Mouse (Mus musculus) kidney, adult 2 months (tissue): ENCODE results near the gene Ppp2r5c. TPM values are rescaled to one million over a fixed set of nuclear protein-coding genes. Genes with fewer than 3 reads are reported as not detected.

Experiments used
- DNase-seq: peaks from one replicate; pipeline ENCODE4 v3.0.0; 2021
- H3K27ac ChIP-seq: fragments of 200-500 bp; 2 replicates; pipeline ENCODE4 v1.5.1; 2012; ENCODE audit warnings: low read depth, low read length, control low read depth, inconsistent platforms; ENCODE audit not compliant: insufficient read depth
- H3K27me3 ChIP-seq: fragments of 200-500 bp; replicated peaks from 2 replicates; pipeline ENCODE4 v1.6.1; 2012; ENCODE audit warnings: mild to moderate bottlenecking, moderate library complexity, low read length, inconsistent platforms; ENCODE audit not compliant: control insufficient read depth, insufficient read depth
- H3K36me3 ChIP-seq: fragments of 200-500 bp; 2 replicates; pipeline ENCODE4 v1.6.1; 2012; ENCODE audit warnings: mild to moderate bottlenecking, moderate library complexity, low read length, inconsistent platforms; ENCODE audit not compliant: control insufficient read depth, insufficient read depth
- H3K4me1 ChIP-seq: fragments of 200-500 bp; 2 replicates; pipeline ENCODE4 v1.6.1; 2011; ENCODE audit warnings: low read length; ENCODE audit not compliant: control insufficient read depth, insufficient read depth
- H3K4me3 ChIP-seq: fragments of 200-500 bp; 2 replicates; pipeline ENCODE4 v1.5.1; 2011; ENCODE audit warnings: mild to moderate bottlenecking, low read depth, low read length, control low read depth; ENCODE audit not compliant: insufficient read depth
- CTCF ChIP-seq: fragments of 200-500 bp; conservative IDR thresholded peaks from 2 replicates; pipeline ENCODE4 v1.5.1; 2011; ENCODE audit warnings: low read depth, mild to moderate bottlenecking, control low read depth, low read length, moderate library complexity, mixed read lengths; ENCODE audit not compliant: insufficient read depth, insufficient read length
- POLR2A ChIP-seq: fragments of 200-500 bp; IDR thresholded peaks from one replicate; pipeline ENCODE4 v1.6.1; 2011; ENCODE audit warnings: low read depth, low read length, control low read depth
- WGBS: fragments of 180-500 bp; shearing (Covaris S2); methylation state at CpG from one replicate; pipeline ENCODE4 v1.1.7; 2018; 5-methylcytosine and 5-hydroxymethylcytosine counted together
- polyA plus RNA-seq: library from polyadenylated mRNA; depleted of rRNA; stranded (reverse); fragments of >200 nt; gene quantifications from 2 replicates; pipeline ENCODE4 v1.2.3, GENCODE M21; 2012

Ppp2r5c gene
- polyA plus RNA-seq, 1 experiment = 41.3 TPM

DNA sequence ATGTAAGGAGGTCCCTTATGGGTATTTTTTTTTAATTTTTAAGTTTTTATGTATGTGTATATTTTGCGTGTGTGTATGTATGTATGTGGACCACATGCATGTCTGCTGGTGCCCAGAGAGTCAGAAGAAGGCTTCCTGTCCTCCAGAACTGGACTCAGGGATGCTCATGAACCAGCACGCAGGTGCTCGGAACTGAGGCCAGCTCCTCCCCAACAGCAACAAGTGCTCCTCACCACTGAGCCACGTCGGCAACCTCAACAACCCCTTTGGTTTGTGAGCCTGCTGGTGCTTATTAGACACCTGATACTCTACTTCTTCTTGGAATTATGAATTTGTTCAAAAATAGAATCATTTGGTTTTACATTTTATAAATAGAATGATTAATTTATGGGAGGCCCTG lies 39.9 kb downstream of the Ppp2r5c start:
- WGBS = 41% methylated on average over 5 of the region's 5 CpGs
- Histone ChIP-seq H3K27ac (peak overlapping the region; percentile 36; the same call in 1 of the 2 replicates), H3K27me3 (no peaks in the 10 kb centered on the region), H3K36me3 (no peaks in the 10 kb centered on the region), H3K4me3 (peak overlapping the region; percentile 66; the same call in 1 of the 2 replicates), H3K4me1 (peaks cover 31% of the 10 kb centered on the region)
- DNase-seq = no peak
- no peak for TF ChIP-seq CTCF
- TF ChIP-seq POLR2A = no peak

DNA sequence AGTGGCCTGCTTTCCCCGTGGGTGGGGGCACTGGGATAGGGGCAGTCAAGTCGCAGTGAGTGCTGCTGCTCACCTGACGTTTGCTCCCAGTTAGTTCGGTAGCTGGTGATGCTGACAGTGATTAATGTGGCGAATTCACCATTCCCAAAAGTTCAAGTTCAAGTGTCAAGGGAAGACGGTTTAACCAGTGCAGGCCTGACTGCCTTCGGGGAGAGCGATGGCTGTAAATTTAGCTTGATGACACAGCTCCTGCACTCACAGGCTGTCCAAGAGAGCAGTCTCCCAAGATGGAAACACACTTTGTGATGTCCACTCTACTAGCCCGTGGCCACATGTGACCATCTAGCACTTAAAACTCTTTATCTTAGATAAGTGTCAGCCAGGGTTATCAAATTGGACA lies 41.1 kb downstream of the Ppp2r5c start:
- no peaks in the 10 kb centered on the region for H3K36me3 ChIP-seq
- DNase-seq = peak; percentile 28
- WGBS = 15% methylated on average over 9 of the region's 9 CpGs
- peaks cover 31% of the 10 kb centered on the region for H3K4me1 ChIP-seq
- H3K4me3 ChIP-seq = no peak overlapping the region
- TF ChIP-seq CTCF (no peak), POLR2A (no peak)
- 0 out of 2 replicates have a peak overlapping the region, but pooled peaks have one; percentile 1 for H3K27ac ChIP-seq
- no peaks in the 10 kb centered on the region for H3K27me3 ChIP-seq

DNA sequence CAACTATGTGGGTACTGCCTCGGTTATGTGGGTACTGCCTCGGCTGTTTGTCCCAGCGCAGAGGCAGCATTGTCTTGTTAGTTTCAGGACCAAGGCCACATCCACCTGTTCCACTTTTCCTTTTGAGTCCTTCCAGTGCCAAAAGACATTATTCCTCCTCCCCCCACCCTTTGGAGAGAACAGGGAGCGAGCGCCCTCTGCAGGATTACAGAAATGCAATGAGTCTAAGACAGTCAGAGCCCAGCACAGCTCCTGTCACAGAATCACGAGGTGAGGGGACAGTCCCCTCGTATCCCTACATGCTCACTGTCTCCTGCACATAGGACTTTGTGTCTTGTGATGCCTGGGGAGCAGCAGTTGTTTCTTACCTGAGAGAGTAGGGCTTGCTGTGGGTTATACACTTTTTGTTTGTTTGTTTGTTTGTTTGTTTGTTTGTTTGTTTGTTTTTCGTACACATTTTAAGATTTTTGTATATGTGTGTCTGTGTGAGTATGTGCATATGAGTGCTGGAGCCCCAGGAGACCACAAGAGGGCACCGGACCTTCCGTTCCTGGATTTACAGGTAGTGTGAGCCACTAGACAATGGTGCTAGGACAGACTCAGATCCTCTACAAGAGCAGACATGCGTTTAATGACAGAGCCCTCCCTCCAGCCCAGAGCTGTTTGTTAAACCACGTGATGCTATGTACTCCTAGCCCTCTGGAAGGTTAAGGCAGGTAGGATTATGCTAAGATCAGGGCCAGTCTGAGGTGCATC lies 43.2 kb downstream of the Ppp2r5c start:
- H3K27ac ChIP-seq = no peak overlapping the region
- TF ChIP-seq POLR2A (no peak), CTCF (0 out of 2 replicates have a peak, but pooled peaks have one; percentile 5)
- no peak for DNase-seq
- no peak overlapping the region for H3K4me3 ChIP-seq
- H3K36me3 ChIP-seq = no peaks in the 10 kb centered on the region
- no peaks in the 10 kb centered on the region for H3K27me3 ChIP-seq
- WGBS = 96% methylated on average over 12 of the region's 12 CpGs
- H3K4me1 ChIP-seq = peaks cover 22% of the 10 kb centered on the region

DNA sequence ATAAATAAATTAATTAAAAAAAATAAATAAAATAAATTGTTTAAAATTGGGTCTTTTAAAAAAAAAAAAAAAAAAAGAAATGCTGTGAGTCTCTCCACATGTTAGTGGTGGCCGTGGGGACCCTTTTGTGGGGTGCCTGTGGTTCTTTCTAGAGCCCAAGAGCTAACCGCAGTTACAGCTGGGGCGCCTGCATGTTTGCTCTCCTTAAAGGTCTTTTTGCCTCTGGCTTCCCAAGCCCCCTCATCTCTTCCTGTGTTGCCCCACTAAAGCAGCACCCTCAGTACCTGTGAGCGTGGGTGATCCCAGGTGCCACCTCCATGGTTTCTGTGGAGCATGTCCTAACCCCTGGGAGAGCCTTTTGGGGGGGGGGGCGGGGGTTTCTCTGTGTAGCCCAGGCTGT lies 45.5 kb downstream of the Ppp2r5c start:
- no peaks in the 10 kb centered on the region for H3K36me3 ChIP-seq
- WGBS = 94% methylated on average over 5 of the region's 5 CpGs
- TF ChIP-seq CTCF (no peak), POLR2A (no peak)
- H3K4me3 ChIP-seq = no peak overlapping the region
- H3K27ac ChIP-seq = no peak overlapping the region
- H3K4me1 ChIP-seq = peaks cover 17% of the 10 kb centered on the region
- no peaks in the 10 kb centered on the region for H3K27me3 ChIP-seq
- no peak for DNase-seq

DNA sequence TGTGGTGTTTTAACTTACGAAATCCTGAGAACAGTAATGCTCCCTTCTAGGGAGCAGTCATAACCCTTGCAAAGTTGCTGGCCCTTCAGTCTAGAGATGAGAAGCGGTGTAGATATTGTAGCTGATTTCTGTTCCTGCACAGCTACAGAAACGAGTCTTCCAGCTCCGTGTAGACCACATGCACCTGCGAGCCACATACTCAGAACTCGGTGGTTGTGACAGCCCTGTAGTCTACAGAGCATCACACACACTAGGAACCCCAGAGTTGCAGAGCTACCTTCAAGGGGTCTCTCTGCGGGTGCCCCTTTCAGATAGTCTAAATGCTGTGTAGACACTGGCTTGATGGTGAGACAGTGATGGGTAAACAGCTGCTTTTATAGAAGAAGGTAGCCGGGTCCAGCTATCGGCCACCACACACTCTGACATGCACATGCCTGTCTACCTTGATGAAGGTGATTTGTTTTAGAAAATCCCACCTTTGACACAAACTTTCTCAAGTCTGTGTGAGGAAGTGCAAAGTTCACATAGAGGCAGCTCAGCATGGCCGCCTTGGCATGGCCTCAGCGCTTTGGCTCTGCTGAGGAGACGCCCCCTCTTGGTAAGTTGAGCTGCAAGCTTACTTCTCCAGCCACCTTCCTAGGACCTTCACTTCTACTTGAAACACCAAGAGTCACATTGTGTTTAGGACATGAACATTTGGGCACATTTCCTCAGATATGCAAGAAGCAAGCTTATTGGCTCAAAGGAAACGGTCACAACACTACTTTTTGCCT lies 46.9 kb downstream of the Ppp2r5c start:
- WGBS = 80% methylated on average over 13 of the region's 13 CpGs
- DNase-seq = no peak
- Histone ChIP-seq H3K27me3 (no peaks in the 10 kb centered on the region), H3K4me1 (peaks cover 15% of the 10 kb centered on the region), H3K36me3 (no peaks in the 10 kb centered on the region), H3K4me3 (no peak overlapping the region), H3K27ac (no peak overlapping the region)
- TF ChIP-seq POLR2A = no peak

DNA sequence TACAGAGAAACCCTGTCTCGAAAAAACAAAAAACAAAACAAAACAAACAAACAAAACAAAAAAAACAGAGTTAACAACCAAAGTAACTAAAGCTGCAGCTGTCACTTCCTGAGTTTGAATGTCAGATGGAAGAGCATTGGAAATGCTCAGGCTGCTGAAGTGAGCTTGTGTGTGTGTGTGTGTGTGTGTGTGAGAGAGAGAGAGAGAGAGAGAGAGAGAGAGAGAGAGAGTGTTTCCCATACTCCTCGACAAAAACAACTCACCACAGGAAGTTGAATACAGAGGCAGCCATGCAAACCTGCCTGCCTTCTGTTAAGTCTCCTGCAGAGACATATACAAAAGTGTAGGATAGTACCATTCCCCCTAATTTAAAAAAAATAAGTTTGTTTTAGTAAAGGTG lies 47.9 kb downstream of the Ppp2r5c start:
- no peak overlapping the region for H3K27ac ChIP-seq
- WGBS = 50% methylated on average over 2 of the region's 2 CpGs
- TF ChIP-seq POLR2A = no peak
- TF ChIP-seq CTCF = no peak
- no peak overlapping the region for H3K4me3 ChIP-seq
- H3K36me3 ChIP-seq = no peaks in the 10 kb centered on the region
- DNase-seq = no peak
- H3K27me3 ChIP-seq = no peaks in the 10 kb centered on the region
- peaks cover 16% of the 10 kb centered on the region for H3K4me1 ChIP-seq

DNA sequence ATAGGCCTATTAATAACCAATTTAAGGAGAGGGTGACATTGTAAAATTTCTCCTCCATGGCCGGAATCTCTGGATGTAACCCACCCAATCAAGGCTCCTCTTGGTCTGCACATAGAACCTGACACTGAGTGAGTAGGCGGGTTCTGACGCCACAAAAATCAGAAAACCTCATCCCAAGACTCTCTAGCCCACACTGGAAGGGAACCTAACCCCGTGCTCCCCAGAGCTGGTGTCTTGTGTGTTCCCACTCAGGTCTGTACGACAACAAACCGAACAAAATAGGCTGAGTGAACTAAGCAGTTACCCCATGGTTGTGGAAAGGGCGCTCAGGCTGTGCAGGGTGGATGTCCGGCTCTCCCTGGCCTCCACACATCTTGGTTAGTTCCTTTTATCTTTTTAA lies 48.3 kb downstream of the Ppp2r5c start:
- no peak overlapping the region for H3K4me3 ChIP-seq
- no peak overlapping the region for H3K27ac ChIP-seq
- 96% methylated on average over 8 of the region's 8 CpGs for WGBS
- H3K36me3 ChIP-seq = no peaks in the 10 kb centered on the region
- peaks cover 16% of the 10 kb centered on the region for H3K4me1 ChIP-seq
- TF ChIP-seq CTCF (no peak), POLR2A (no peak)
- DNase-seq = no peak
- no peaks in the 10 kb centered on the region for H3K27me3 ChIP-seq
